Mouse (Mus musculus): Measurements from ENCODE around the gene Furin.

GRCm38 (mm10) chr7:80447336-80447735 is 42.1 kb upstream of the Furin start:
- TF ChIP-seq GATA1 (IDR thresholded peaks at IDR 0.05; ENCODE audit: low read length) (peak; percentile 61), TAL1 (IDR thresholded peaks at IDR 0.05; ENCODE audit: low read length) (peak; percentile 77; the same call in 2 of the 3 replicates)

Data from erythroblast, embryonic 14.5 days (primary cell).